Mouse (Mus musculus): ENCODE measurements around the gene Raet1e. TPM values are rescaled to one million over a fixed set of nuclear protein-coding genes. Genes with fewer than 3 reads are reported as not detected.
"Not testable (repeated sequence)": the region's sequence is repeated elsewhere in the genome, so short reads cannot be mapped to it uniquely, and the experiment has no call there.

Gene Raet1e
- total RNA-seq, 1 experiment, result 13.9 TPM

GRCm38 (mm10) chr10:22174190-22174487 lies 15.8 kb downstream of the Raet1e start:
- DNase-seq (ENCODE audit: low read depth, low spot score); H3K4me3 ChIP-seq (ENCODE audit: insufficient read depth in 1 of 2, low read depth in 1 of 2, low read length in 2 of 2, poor library complexity in 1 of 2, severe bottlenecking in 1 of 2); H3K9me3 ChIP-seq (ENCODE audit: control insufficient read depth, insufficient read depth, low read depth, low read length); in situ Hi-C loops (cut with MboI; ENCODE audit: low sequenced_read_pairs in 2 of 2, unreplicated experiment in 2 of 2); H3K9ac ChIP-seq (ENCODE audit: insufficient read depth, low read depth, low read length, poor library complexity, severe bottlenecking); H3K36me3 ChIP-seq (ENCODE audit: control insufficient read depth, insufficient read depth, low read length, poor library complexity, severe bottlenecking); H3K27ac ChIP-seq (ENCODE audit: insufficient read depth, low read depth, low read length, poor library complexity, severe bottlenecking); H3K4me1 ChIP-seq (ENCODE audit: control insufficient read depth in 2 of 2, insufficient read depth in 2 of 2, low read length in 2 of 2, poor library complexity in 1 of 2): not testable (repeated sequence)

- DNase-seq (ENCODE audit: low read depth, low spot score); in situ Hi-C loops (cut with MboI; ENCODE audit: low sequenced_read_pairs in 2 of 2, unreplicated experiment in 2 of 2): not testable (repeated sequence)
Measured at GRCm38 (mm10) chr10:22176515-22176914, 18.1 kb downstream of the Raet1e start.

GRCm38 (mm10) chr10:22191035-22191434 lies 32.7 kb downstream of the Raet1e start:
- H3K9ac ChIP-seq (ENCODE audit: insufficient read depth, low read depth, low read length, poor library complexity, severe bottlenecking); in situ Hi-C loops (cut with MboI; ENCODE audit: low sequenced_read_pairs in 2 of 2, unreplicated experiment in 2 of 2); DNase-seq (ENCODE audit: low read depth, low spot score); H3K4me3 ChIP-seq (ENCODE audit: insufficient read depth in 1 of 2, low read depth in 1 of 2, low read length in 2 of 2, poor library complexity in 1 of 2, severe bottlenecking in 1 of 2); H3K36me3 ChIP-seq (ENCODE audit: control insufficient read depth, insufficient read depth, low read length, poor library complexity, severe bottlenecking); H3K27ac ChIP-seq (ENCODE audit: insufficient read depth, low read depth, low read length, poor library complexity, severe bottlenecking); H3K9me3 ChIP-seq (ENCODE audit: control insufficient read depth, insufficient read depth, low read depth, low read length); H3K4me1 ChIP-seq (ENCODE audit: control insufficient read depth in 2 of 2, insufficient read depth in 2 of 2, low read length in 2 of 2, poor library complexity in 1 of 2): not testable (repeated sequence)

More at GRCm38 (mm10) chr10:22176515-22176914, 18.1 kb downstream of the Raet1e start:
- H3K9me3 ChIP-seq (ENCODE audit: control insufficient read depth, insufficient read depth, low read depth, low read length); H3K4me3 ChIP-seq (ENCODE audit: insufficient read depth in 1 of 2, low read depth in 1 of 2, low read length in 2 of 2, poor library complexity in 1 of 2, severe bottlenecking in 1 of 2); H3K9ac ChIP-seq (ENCODE audit: insufficient read depth, low read depth, low read length, poor library complexity, severe bottlenecking); H3K4me1 ChIP-seq (ENCODE audit: control insufficient read depth in 2 of 2, insufficient read depth in 2 of 2, low read length in 2 of 2, poor library complexity in 1 of 2); H3K36me3 ChIP-seq (ENCODE audit: control insufficient read depth, insufficient read depth, low read length, poor library complexity, severe bottlenecking); H3K27ac ChIP-seq (ENCODE audit: insufficient read depth, low read depth, low read length, poor library complexity, severe bottlenecking): not testable (repeated sequence)

- H3K36me3 ChIP-seq (ENCODE audit: control insufficient read depth, insufficient read depth, low read length, poor library complexity, severe bottlenecking); H3K4me3 ChIP-seq (ENCODE audit: insufficient read depth in 1 of 2, low read depth in 1 of 2, low read length in 2 of 2, poor library complexity in 1 of 2, severe bottlenecking in 1 of 2); DNase-seq (ENCODE audit: low read depth, low spot score); in situ Hi-C loops (cut with MboI; ENCODE audit: low sequenced_read_pairs in 2 of 2, unreplicated experiment in 2 of 2); H3K4me1 ChIP-seq (ENCODE audit: control insufficient read depth in 2 of 2, insufficient read depth in 2 of 2, low read length in 2 of 2, poor library complexity in 1 of 2); H3K9me3 ChIP-seq (ENCODE audit: control insufficient read depth, insufficient read depth, low read depth, low read length); H3K27ac ChIP-seq (ENCODE audit: insufficient read depth, low read depth, low read length, poor library complexity, severe bottlenecking); H3K9ac ChIP-seq (ENCODE audit: insufficient read depth, low read depth, low read length, poor library complexity, severe bottlenecking): not testable (repeated sequence)
Measured at GRCm38 (mm10) chr10:22201352-22201751, 43.0 kb downstream of the Raet1e start.

- in situ Hi-C loops (cut with MboI; ENCODE audit: low sequenced_read_pairs in 2 of 2, unreplicated experiment in 2 of 2), result not testable (repeated sequence)
Measured at GRCm38 (mm10) chr10:22202784-22203583, 44.6 kb downstream of the Raet1e start.

GRCm38 (mm10) chr10:22206443-22206842 lies 48.1 kb downstream of the Raet1e start:
- H3K4me1 ChIP-seq (ENCODE audit: control insufficient read depth in 2 of 2, insufficient read depth in 2 of 2, low read length in 2 of 2, poor library complexity in 1 of 2); H3K9ac ChIP-seq (ENCODE audit: insufficient read depth, low read depth, low read length, poor library complexity, severe bottlenecking); in situ Hi-C loops (cut with MboI; ENCODE audit: low sequenced_read_pairs in 2 of 2, unreplicated experiment in 2 of 2); H3K9me3 ChIP-seq (ENCODE audit: control insufficient read depth, insufficient read depth, low read depth, low read length); H3K27ac ChIP-seq (ENCODE audit: insufficient read depth, low read depth, low read length, poor library complexity, severe bottlenecking); H3K36me3 ChIP-seq (ENCODE audit: control insufficient read depth, insufficient read depth, low read length, poor library complexity, severe bottlenecking); DNase-seq (ENCODE audit: low read depth, low spot score); H3K4me3 ChIP-seq (ENCODE audit: insufficient read depth in 1 of 2, low read depth in 1 of 2, low read length in 2 of 2, poor library complexity in 1 of 2, severe bottlenecking in 1 of 2): not testable (repeated sequence)

More at GRCm38 (mm10) chr10:22202784-22203583, 44.6 kb downstream of the Raet1e start:
- H3K4me1 ChIP-seq (ENCODE audit: control insufficient read depth in 2 of 2, insufficient read depth in 2 of 2, low read length in 2 of 2, poor library complexity in 1 of 2); DNase-seq (ENCODE audit: low read depth, low spot score); H3K9ac ChIP-seq (ENCODE audit: insufficient read depth, low read depth, low read length, poor library complexity, severe bottlenecking); H3K36me3 ChIP-seq (ENCODE audit: control insufficient read depth, insufficient read depth, low read length, poor library complexity, severe bottlenecking); H3K9me3 ChIP-seq (ENCODE audit: control insufficient read depth, insufficient read depth, low read depth, low read length); H3K27ac ChIP-seq (ENCODE audit: insufficient read depth, low read depth, low read length, poor library complexity, severe bottlenecking); H3K4me3 ChIP-seq (ENCODE audit: insufficient read depth in 1 of 2, low read depth in 1 of 2, low read length in 2 of 2, poor library complexity in 1 of 2, severe bottlenecking in 1 of 2): not testable (repeated sequence)
